Mouse (Mus musculus) ES-E14 (cell line): ENCODE measurements around the gene Specc1l. TPM values are rescaled to one million over a fixed set of nuclear protein-coding genes. Genes with fewer than 3 reads are reported as not detected.
"Not testable (repeated sequence)": the region's sequence is repeated elsewhere in the genome, so short reads cannot be mapped to it uniquely, and the experiment has no call there.

ENCODE experiments used
- DNase-seq: peaks from one replicate; pipeline ENCODE4 v3.0.0-alpha.2; 2013; ENCODE audit warnings: low read depth, low spot score
- H3K27ac ChIP-seq: 2 replicates; pipeline ENCODE4 v1.5.1; 2012; ENCODE audit warnings: low read depth, mild to moderate bottlenecking, low read length, moderate library complexity, mixed read lengths; ENCODE audit not compliant: poor library complexity, insufficient read depth, severe bottlenecking
- H3K36me3 ChIP-seq: 2 replicates; pipeline ENCODE4 v1.6.1; 2012; ENCODE audit warnings: mild to moderate bottlenecking, low read length, moderate library complexity, mixed read lengths; ENCODE audit not compliant: control insufficient read depth, poor library complexity, insufficient read depth, severe bottlenecking
- H3K4me1 ChIP-seq, 2 experiments: fragments of 150-350 bp in 1 of 2; sonication (generic) in 1 of 2; 2 replicates each; pipeline ENCODE4 v1.6.1; 2012; ENCODE audit warnings: low read length in 2 of 2, mild to moderate bottlenecking in 1 of 2, mixed read lengths in 1 of 2; ENCODE audit not compliant: control insufficient read depth in 2 of 2, insufficient read depth in 2 of 2, poor library complexity in 1 of 2
- H3K4me3 ChIP-seq, 2 experiments: fragments of 150-350 bp in 1 of 2; sonication (generic) in 1 of 2; 2 replicates each; pipeline ENCODE4 v1.5.1; 2012; ENCODE audit warnings: low read length in 2 of 2, low read depth in 1 of 2, mild to moderate bottlenecking in 1 of 2, mixed read lengths in 1 of 2; ENCODE audit not compliant: insufficient read depth in 1 of 2, poor library complexity in 1 of 2, severe bottlenecking in 1 of 2
- H3K9ac ChIP-seq: 2 replicates; pipeline ENCODE4 v1.6.1; 2012; ENCODE audit warnings: low read depth, mild to moderate bottlenecking, low read length, mixed read lengths; ENCODE audit not compliant: poor library complexity, insufficient read depth, severe bottlenecking
- H3K9me3 ChIP-seq: fragments of 150-350 bp; sonication (generic); 2 replicates; pipeline ENCODE4 v1.6.1; 2012; ENCODE audit warnings: low read depth, mild to moderate bottlenecking, low read length; ENCODE audit not compliant: control insufficient read depth, insufficient read depth
- CHD2 ChIP-seq: IDR thresholded peaks from 2 replicates; pipeline ENCODE4 v1.6.1; 2014; ENCODE audit warnings: mild to moderate bottlenecking, low read depth, low read length, inconsistent platforms
- HCFC1 ChIP-seq: IDR thresholded peaks from 2 replicates; pipeline ENCODE4 v1.6.1; 2012; ENCODE audit warnings: low read length, inconsistent platforms, borderline replicate concordance; ENCODE audit not compliant: insufficient read depth
- MAFK ChIP-seq: IDR thresholded peaks from 2 replicates; pipeline ENCODE4 v1.6.1; 2014; ENCODE audit warnings: mild to moderate bottlenecking, low read depth, low read length, inconsistent platforms; ENCODE audit not compliant: insufficient read depth
- ZC3H11A ChIP-seq: IDR thresholded peaks from 2 replicates; pipeline ENCODE4 v1.6.1; 2012; ENCODE audit warnings: low read depth, mild to moderate bottlenecking, inconsistent platforms, low read length, borderline replicate concordance
- ZNF384 ChIP-seq: IDR thresholded peaks from 2 replicates; pipeline ENCODE4 v1.6.1; 2012; ENCODE audit warnings: low read depth, low read length, inconsistent platforms
- in situ Hi-C, 2 experiments: fragments of 600-800 bp; cut with MboI; formaldehyde crosslinking; loops; one replicate each; pipeline ENCODE4 v1.15.1; 2025; ENCODE audit warnings: low sequenced_read_pairs in 2 of 2, inconsistent platforms in 1 of 2; ENCODE audit not compliant: unreplicated experiment in 2 of 2
- total RNA-seq: library from RNA; depleted of rRNA; stranded (reverse); fragments of 300-350 nt; gene quantifications from 2 replicates; pipeline ENCODE4 v1.2.3, GENCODE M21; 2012; rRNA removed

Gene Specc1l
- total RNA-seq, 1 experiment, result 23.5 TPM

GRCm38 (mm10) chr10:75345265-75345664 lies 133.4 kb downstream of the Specc1l start:
- Histone ChIP-seq H3K4me3 (no peak overlapping the region), H3K27ac (no peak overlapping the region), H3K9ac (no peak overlapping the region), H3K4me1 (no peaks in the 10 kb centered on the region), H3K36me3 (no peaks in the 10 kb centered on the region), H3K9me3 (no peaks in the 10 kb centered on the region)
- in situ Hi-C loops, result no loop called here
- no peak for DNase-seq
- TF ChIP-seq MAFK (no peak), CHD2 (no peak), ZC3H11A (no peak)

- TF ChIP-seq HCFC1, result no peak
- TF ChIP-seq ZC3H11A, result no peak
- TF ChIP-seq ZNF384, result no peak
- TF ChIP-seq MAFK, result no peak
- TF ChIP-seq CHD2, result no peak
- Histone ChIP-seq H3K36me3 (no peaks in the 10 kb centered on the region), H3K4me1 (no peaks in the 10 kb centered on the region), H3K4me3 (no peak overlapping the region), H3K9ac (no peak overlapping the region), H3K27ac (no peak overlapping the region), H3K9me3 (no peaks in the 10 kb centered on the region)
- in situ Hi-C loops, result no loop called here
- no peak for DNase-seq
Observed at GRCm38 (mm10) chr10:75350564-75350963, 138.7 kb downstream of the Specc1l start.

- Histone ChIP-seq H3K9me3 (no peaks in the 10 kb centered on the region), H3K36me3 (no peaks in the 10 kb centered on the region), H3K4me3 (no peak overlapping the region), H3K27ac (no peak overlapping the region), H3K4me1 (no peaks in the 10 kb centered on the region), H3K9ac (no peak overlapping the region)
- in situ Hi-C loops, result no loop called here
- TF ChIP-seq ZC3H11A (no peak), ZNF384 (no peak), CHD2 (no peak), HCFC1 (no peak), MAFK (no peak)
- no peak for DNase-seq
Observed at GRCm38 (mm10) chr10:75352541-75352940, 140.7 kb downstream of the Specc1l start.

- H3K9ac ChIP-seq, H3K36me3 ChIP-seq, H3K9me3 ChIP-seq, DNase-seq, in situ Hi-C loops, H3K4me1 ChIP-seq, H3K4me3 ChIP-seq, H3K27ac ChIP-seq: not testable (repeated sequence)
Observed at GRCm38 (mm10) chr10:75353838-75354241, 142.0 kb downstream of the Specc1l start.

- H3K9ac ChIP-seq, result no peak overlapping the region
- H3K4me1 ChIP-seq, result no peaks in the 10 kb centered on the region
- no peak for DNase-seq
- in situ Hi-C loops, result no loop called here
- no peak overlapping the region for H3K27ac ChIP-seq
- no peaks in the 10 kb centered on the region for H3K36me3 ChIP-seq
- no peaks in the 10 kb centered on the region for H3K9me3 ChIP-seq
- no peak overlapping the region for H3K4me3 ChIP-seq
- TF ChIP-seq HCFC1 (no peak), MAFK (no peak), ZC3H11A (no peak)
Observed at GRCm38 (mm10) chr10:75355341-75355740, 143.5 kb downstream of the Specc1l start.

Other genes with a start within 250 kb of the Specc1l start
- gene Gnaz, start 244.9 kb upstream of the Specc1l start, total RNA-seq, result 5.9 and 7.8 TPM in 2 replicates
- 0.18 TPM in 1 of 2 replicates, not detected in the other for gene Rsph14, start 179.5 kb upstream of the Specc1l start, total RNA-seq
- gene Rab36, start 175.0 kb upstream of the Specc1l start, total RNA-seq, result 0.69 and 0.98 TPM in 2 replicates
- 17.9 and 19.5 TPM in 2 replicates for gene Bcr, start 151.5 kb upstream of the Specc1l start, total RNA-seq
- 0.58 and 1.1 TPM in 2 replicates for gene Adora2a, start 104.8 kb downstream of the Specc1l start, total RNA-seq
- gene Upb1, start 189.0 kb downstream of the Specc1l start, total RNA-seq, result 0.62 and 1.4 TPM in 2 replicates